Mouse (Mus musculus) spleen, adult 2 months (tissue): ENCODE results near the gene Milr1.

Experiments
- CTCF ChIP-seq: fragments of 200-500 bp; IDR thresholded peaks from 2 replicates; pipeline ENCODE4 v1.5.1; 2011; ENCODE audit warnings: mild to moderate bottlenecking, inconsistent platforms; ENCODE audit not compliant: insufficient read depth, insufficient read length, insufficient replicate concordance; ENCODE audit errors: extremely low read depth
- POLR2A ChIP-seq: fragments of 200-500 bp; IDR thresholded peaks from 2 replicates; pipeline ENCODE4 v1.6.1; 2011; ENCODE audit warnings: low read depth, low read length, inconsistent platforms

DNA sequence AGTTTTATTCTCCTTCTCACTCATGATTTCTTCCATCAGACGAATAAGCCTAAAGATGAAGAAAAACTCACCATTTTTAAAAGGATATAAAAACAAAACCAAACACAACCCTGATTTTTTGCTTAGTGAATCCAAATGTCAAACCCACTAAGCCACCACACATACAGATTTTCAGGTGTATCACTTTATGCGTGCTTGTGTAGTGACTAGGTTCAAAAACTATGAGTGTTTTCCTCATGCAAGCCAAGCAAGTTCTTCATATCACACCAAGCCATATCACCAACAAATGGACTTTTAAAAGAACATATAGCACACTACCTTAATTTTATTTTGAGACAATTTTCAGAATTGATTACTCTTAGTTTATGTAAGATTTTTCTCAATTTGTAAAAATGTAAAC is 33.5 kb downstream of the Milr1 start:
- TF ChIP-seq POLR2A: no peak
- TF ChIP-seq CTCF: no peak
